In the genomic region with DNA sequence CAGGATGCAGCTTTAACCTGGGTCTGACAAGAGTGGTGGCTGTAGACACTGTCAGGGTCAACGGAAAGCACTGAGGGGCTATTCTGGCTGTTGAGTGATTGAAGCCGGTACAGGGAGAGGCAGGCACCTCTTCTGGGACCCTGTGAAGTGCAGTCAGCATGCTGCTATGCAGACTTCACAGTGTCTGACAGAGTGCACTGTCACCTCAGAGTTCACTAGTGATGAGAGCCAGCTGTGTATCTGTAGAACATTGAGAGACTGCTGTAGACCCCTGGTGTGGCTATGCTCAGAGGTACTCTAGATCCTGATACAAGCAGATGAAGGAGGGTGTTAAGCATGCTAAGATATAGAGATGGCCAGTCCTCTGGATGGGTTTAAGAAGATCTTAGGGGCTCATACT, we compare ENCODE assay signal across 11 mouse cellular contexts.
"Had no signal": no experiment of that assay in that cellular context is flagged by ENCODE, and none has a peak within 500 bp of the region (broad histone marks: within the 10 kb centered on the region; RNA-seq: fewer than 3 reads in every experiment).

No protein-coding gene starts in this region.

- H3K9me3 ChIP-seq: kidney, embryonic 15.5 days; limb, embryonic 13.5 days; midbrain, embryonic 12.5 days had no signal

- H3K4me3 ChIP-seq: kidney, embryonic 15.5 days; limb, embryonic 13.5 days; midbrain, embryonic 12.5 days had no signal

- H3K27me3 ChIP-seq: midbrain, embryonic 12.5 days had no signal

- H3K27ac ChIP-seq: kidney, embryonic 15.5 days; limb, embryonic 13.5 days; liver, embryonic 14.5 days; midbrain, embryonic 12.5 days had no signal

- H3K36me3 ChIP-seq: kidney, embryonic 15.5 days; limb, embryonic 13.5 days; midbrain, embryonic 12.5 days had no signal

- H3K4me2 ChIP-seq: kidney, embryonic 15.5 days; limb, embryonic 13.5 days; midbrain, embryonic 12.5 days had no signal

- H3K9ac ChIP-seq: kidney, embryonic 15.5 days; limb, embryonic 13.5 days; liver, embryonic 14.5 days; midbrain, embryonic 12.5 days had no signal

- DNase-seq: kidney, postnatal 14 days; left cerebral cortex, postnatal 4 days; lung, adult 2 months; lung, postnatal 14 days; right cerebral cortex, adult 18-20 months; right cerebral cortex, postnatal 25 days; thymus, postnatal 4 days had no signal
